Mouse (Mus musculus) CD4-positive helper T cell, adult 2 months (primary cell): Measurements from ENCODE around the gene Fgf14.
"Not testable (repeated sequence)": the region's sequence is repeated elsewhere in the genome, so short reads cannot be mapped to it uniquely, and the experiment has no call there.

ENCODE experiments used
- DNase-seq: peaks from one replicate; pipeline ENCODE4 v3.0.0-alpha.2; 2012; ENCODE audit warnings: low read depth, missing footprints, low spot score

Fgf14 gene

DNA sequence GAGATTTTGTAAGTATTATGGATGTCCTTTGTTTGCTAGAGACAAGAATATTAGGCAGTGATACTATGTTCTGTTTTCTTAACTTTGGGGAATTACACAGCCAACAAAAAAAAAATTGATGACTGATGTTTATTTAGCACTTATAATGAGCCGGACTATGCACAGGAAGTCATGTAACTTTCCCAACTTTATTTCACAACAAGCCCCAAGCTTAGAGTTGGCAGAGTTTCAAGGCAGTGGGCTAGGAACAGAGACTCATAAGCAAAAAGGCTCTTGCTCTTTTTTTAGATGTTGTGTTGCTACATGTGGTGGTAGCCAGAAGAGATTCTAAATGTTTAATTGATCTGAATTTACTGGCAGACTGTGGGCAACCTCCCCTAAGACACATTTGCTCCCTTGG is 191.7 kb downstream of the Fgf14 start:
- DNase-seq = no peak

- DNase-seq = no peak
These were observed 202.8 kb downstream of the Fgf14 start for GRCm38 (mm10) chr14:124474066-124474667.

- DNase-seq = no peak
These were observed 206.0 kb downstream of the Fgf14 start for GRCm38 (mm10) chr14:124470909-124471308.

GRCm38 (mm10) chr14:124455120-124455519 is 221.8 kb downstream of the Fgf14 start:
- no peak for DNase-seq

- DNase-seq = no peak
These were observed 230.7 kb downstream of the Fgf14 start for GRCm38 (mm10) chr14:124446096-124446840.

DNA sequence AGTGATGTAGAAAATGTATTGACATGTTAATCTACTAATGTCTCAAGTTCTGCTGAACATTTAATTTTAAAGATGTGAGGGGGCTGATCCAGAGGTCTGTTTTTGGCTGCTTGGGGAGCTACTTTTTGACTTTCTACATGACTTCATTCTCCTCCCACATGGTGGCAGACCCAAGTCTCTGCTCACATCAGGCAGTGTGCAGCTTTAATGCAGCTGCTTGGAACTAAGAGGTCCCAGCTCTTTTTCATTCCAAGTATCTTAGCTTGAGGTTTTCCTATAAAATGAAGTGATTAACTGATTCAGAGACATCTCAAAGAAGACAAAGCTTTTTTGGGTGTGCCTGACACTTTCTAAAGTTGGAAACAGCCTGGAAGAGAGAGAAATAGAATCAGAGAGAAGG is 232.1 kb downstream of the Fgf14 start:
- no peak for DNase-seq

DNA sequence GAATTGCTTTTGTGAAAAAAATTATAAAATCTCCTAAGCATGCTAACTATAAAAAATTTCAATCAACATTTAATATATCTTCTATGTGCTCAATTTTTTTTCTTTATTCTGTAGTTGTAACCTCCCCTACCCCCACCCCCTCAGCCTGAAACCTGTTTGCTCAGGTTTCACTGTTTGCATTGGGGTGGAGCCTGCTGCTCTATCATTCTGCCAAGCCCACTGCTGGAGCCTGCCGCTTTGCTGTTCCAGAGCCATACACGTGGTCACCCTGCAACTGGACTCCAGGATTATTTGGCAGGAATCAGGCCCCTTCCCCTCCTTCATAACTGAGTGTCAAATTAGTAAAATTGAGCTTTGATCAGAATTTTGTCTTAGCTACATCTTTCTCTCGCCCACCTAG is 237.6 kb downstream of the Fgf14 start:
- DNase-seq = not testable (repeated sequence)

DNA sequence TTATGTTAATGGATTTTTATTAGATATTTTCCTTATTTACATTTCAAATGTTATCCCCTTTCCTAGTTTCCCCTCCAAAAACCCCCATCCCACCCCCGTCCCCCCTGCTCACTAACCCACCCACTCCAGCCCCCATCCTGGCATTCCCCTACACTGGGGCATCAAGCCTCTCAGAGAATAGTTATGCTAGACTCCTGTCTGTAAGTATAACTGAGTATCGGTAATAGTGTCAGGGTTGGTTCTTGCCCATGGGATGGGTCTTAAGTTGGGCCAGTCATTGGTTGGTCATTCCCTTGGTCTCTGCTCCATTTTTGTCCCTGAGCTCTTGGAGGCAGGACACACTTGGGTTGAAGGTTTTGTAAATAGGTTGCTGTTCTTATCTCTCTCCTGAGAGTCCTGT is 265.0 kb downstream of the Fgf14 start:
- no peak for DNase-seq

DNA sequence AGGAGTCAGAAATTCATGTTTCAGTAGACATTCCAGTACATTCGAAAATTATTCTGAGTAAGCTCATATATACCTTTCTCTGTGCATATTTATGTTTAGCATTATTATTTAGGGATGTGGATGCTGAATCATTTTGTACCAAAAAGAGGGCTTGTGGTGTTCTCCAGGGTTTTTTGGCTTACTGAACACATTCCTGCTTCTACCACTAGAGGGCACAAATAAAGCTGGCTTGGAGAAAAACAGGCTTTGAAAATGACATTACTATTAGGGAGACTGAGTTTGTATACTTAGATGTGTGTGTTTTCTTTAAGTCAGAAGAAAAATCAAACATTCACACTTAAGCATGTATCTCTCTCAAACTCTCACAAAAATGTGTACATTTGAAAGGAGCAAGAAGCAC is 266.0 kb downstream of the Fgf14 start:
- DNase-seq = no peak

- no peak for DNase-seq
These were observed 348.5 kb downstream of the Fgf14 start for GRCm38 (mm10) chr14:124328391-124328790.

GRCm38 (mm10) chr14:124319017-124319718 is 357.8 kb downstream of the Fgf14 start:
- DNase-seq = no peak

- no peak for DNase-seq
These were observed 361.4 kb downstream of the Fgf14 start for GRCm38 (mm10) chr14:124315513-124315912.

DNA sequence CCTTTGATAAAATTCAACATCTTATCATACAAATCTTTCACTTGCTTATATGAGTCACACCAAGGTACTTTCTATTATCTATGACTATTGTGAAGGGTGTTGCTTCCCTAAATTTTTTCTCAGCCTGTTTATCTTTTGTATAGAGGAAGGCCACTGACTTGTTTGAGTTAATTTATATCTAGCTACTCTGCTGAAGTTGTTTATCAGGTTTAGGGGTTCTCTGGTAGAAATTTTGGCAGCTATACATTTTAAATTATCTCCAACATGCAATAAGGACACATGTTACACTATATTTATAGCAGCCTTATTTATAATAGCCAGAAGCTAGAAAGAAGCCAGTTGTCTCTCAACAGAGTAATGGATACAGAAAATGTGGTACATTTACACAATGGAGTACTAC is 389.9 kb downstream of the Fgf14 start:
- no peak for DNase-seq

- no peak for DNase-seq
These were observed 398.5 kb downstream of the Fgf14 start for GRCm38 (mm10) chr14:124278384-124278944.

GRCm38 (mm10) chr14:124266977-124267376 is 409.9 kb downstream of the Fgf14 start:
- no peak for DNase-seq

DNA sequence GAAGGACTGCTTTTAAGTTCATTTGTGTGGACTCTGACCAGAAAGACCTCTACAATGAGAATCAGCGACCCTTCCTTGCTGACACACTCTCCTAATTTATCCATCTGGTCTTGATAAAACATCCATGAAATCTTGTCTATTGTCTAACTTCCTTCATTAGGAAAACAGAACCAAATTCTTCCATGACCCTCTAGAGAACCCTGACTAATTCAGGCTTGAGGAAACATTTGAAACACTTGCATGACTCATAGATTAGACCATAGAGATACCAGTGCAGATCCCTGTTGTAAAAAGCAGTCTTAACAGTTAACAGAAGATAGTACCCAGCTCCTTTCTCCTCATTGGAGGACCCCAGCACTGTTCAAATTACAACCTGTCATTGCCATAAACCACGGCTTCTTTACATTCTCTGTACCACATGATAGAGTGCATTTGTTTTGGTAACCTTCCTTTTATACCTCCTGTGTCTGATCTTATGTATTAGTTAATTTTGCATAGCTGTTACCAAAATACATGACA is 412.3 kb downstream of the Fgf14 start:
- no peak for DNase-seq

DNA sequence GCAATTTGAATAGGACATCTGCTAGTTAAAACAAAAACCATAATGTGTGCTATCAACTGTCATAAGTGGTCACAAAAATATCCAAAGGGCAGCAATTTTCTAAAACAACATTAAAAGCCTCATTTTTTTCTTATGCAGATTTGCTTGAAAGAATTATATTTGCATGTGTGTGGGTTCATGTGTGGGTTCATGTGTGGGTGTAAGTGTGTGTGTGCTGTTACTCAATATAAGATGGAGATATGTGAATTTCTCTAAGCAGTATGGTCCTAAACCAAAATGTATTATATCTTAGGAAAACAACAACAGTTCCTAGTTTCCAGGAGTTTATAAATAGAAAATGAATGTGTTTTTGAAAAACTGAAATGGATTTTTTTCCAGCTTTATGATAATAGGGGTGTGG is 413.7 kb downstream of the Fgf14 start:
- no peak for DNase-seq

GRCm38 (mm10) chr14:124247517-124247916 is 429.4 kb downstream of the Fgf14 start:
- no peak for DNase-seq

- no peak for DNase-seq
These were observed 453.5 kb downstream of the Fgf14 start for GRCm38 (mm10) chr14:124223445-124223844.

DNA sequence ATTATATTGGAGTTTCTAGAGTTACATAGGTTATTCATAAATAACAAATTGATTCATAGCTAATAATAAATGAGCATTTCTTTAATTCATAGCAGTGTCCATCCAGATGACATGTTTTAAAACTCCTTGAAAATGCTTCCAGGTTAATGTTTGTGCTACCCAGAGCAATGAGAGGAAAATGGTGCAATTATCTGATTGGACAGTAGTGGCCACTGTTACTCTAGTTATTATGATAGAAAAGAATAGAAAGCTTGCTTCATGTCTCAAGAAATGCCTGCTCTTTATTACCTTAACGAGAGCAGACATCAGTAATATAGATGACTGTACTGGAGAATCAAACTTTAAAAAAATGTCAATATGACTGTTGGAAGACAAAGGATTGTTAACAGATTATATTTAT is 454.5 kb downstream of the Fgf14 start:
- DNase-seq = no peak

GRCm38 (mm10) chr14:124220979-124221378 is 455.9 kb downstream of the Fgf14 start:
- no peak for DNase-seq

- no peak for DNase-seq
These were observed 481.1 kb downstream of the Fgf14 start for GRCm38 (mm10) chr14:124195806-124196205.
